Mouse (Mus musculus) kidney, adult 8-10 months (tissue): ENCODE results near the gene Birc3.
A peak's percentile ranks its signal among the peaks of the same experiment; 100 is the strongest.
"Not testable (repeated sequence)": the region's sequence is repeated elsewhere in the genome, so short reads cannot be mapped to it uniquely, and the experiment has no call there.

ENCODE experiments used
- DNase-seq, 2 experiments: peaks; one replicate each; pipeline ENCODE4 v3.0.0; 2022

The Birc3 gene

DNA sequence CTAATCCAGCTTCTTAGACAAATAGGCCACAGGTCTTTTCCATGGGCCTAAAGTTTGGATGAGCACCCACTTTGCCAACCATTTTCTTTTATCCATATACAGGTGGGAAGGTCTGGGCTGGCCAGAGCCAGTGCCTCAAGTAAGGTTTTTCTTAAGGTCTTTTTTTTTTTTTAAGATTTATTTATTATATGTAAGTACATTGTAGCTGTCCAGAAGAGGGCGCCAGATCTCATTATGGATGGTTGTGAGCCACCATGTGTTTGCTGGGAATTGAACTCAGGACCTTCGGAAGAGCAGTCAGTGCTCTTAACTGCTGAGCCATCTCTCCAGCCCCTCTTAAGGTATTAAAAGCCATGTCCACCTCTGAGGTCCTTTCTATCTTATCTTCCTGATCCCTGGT is 6.0 kb downstream of the Birc3 start:
- not testable (repeated sequence) for DNase-seq

GRCm38 (mm10) chr9:7860976-7861375 is 12.0 kb downstream of the Birc3 start:
- no peak for DNase-seq

DNA sequence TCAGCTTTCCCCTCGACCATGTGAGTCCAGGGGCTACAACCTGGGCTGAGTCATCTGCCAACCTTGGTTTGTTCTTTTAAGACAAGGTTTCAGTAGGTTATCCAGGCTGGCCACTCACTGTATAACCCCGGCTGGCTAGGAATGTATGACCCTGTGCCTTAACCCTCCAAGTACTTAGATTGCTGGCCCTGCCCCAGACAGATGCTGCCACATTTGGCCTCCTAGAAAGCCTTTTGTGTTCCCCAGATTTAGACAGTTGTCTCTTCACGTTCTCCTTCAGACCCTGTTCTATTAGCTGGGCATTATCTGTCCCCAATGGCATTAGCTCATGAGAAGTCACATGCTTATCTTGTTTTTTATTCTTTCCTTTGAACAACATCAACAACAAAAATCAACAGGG is 17.1 kb downstream of the Birc3 start:
- no peak for DNase-seq

DNA sequence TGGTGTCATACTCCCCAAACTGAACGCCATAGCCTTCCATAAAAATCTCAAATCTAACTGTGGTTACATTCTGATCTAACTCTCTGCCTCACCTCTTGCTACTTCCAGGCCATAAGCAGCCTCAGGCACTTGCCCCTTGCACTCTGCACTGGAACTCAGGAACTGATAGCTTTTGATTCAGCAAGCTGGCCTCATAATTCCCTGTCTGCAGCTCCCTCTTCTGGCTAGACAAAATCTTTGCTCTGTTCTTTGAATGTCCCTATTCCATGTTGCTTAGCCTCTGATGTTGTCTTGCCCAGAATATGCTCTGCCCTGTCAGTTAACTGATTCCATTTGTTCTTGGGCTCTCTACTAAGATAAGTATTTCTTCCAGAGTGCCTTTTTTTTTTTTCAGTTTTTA is 17.6 kb downstream of the Birc3 start:
- peak; percentile 65 to 66 for DNase-seq

DNA sequence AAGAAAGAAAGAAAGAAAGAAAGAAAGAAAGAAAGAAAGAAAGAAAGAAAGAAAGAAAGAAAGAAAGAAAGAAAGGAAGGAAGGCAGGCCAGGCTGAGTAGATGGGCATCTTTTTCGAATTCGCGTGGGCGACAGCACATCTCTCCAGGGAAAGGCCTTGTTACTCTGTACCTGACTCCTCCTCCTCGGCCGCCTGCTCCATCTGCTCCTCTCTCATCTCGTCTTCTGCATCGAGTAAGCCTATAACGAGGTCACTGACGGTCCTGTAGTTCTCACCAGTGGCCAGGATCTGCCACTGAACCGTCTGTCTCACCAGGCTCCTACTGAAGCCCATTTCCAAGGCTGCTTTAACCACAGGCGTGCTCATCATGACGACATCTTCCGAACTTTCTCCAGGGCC is 18.8 kb downstream of the Birc3 start:
- not testable (repeated sequence) for DNase-seq

GRCm38 (mm10) chr9:7852346-7853230 is 20.4 kb downstream of the Birc3 start:
- DNase-seq = peak in 1 of 2 experiments; percentile 33

DNA sequence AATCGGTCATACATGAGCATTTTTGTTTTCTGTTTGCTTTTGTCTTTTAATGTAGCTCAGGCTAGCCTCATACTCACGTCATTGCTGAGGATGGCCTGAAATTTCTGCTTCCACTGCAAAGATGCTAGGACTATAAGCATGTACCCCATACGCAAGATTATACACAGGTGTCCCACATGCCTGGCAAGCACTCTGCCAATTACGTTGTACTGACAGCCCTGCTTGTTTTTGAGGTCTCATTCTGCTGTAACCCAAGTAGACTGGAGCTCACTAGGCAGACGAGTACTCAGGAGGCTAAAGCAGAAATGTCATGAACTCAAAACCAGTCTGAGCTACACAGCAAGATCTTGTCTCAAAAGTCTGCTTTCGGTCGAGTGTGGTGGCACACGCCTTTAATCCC is 21.1 kb downstream of the Birc3 start:
- DNase-seq = no peak

- no peak for DNase-seq
Observed at GRCm38 (mm10) chr9:7848191-7848590, 24.8 kb downstream of the Birc3 start.

DNA sequence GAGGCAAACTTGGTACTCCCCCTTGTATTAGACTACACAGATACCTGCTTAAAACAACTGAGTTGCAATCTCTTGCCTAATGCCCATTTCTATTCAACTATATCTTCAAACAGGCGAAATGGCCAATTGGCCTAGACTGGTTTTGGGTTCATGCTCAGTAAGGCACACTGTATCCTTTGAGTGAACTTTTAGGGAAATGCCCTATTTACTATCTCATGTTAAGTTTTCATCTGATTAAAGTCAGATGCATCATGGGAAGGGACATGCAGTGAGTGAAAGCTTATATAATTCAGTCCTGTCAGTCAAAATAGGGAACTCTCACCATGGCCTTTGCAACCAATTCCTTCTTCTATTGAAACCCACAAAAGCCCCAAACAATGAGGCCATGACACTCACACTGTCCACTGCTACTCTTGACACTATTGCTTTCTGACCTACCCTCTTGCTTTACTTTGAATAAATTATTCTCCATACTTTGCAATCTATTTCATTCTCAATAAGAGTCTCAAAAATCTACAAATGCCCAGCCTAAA is 26.3 kb downstream of the Birc3 start:
- DNase-seq = no peak

GRCm38 (mm10) chr9:7845216-7845895 is 27.6 kb downstream of the Birc3 start:
- peak in 1 of 2 experiments; percentile 54 for DNase-seq

DNA sequence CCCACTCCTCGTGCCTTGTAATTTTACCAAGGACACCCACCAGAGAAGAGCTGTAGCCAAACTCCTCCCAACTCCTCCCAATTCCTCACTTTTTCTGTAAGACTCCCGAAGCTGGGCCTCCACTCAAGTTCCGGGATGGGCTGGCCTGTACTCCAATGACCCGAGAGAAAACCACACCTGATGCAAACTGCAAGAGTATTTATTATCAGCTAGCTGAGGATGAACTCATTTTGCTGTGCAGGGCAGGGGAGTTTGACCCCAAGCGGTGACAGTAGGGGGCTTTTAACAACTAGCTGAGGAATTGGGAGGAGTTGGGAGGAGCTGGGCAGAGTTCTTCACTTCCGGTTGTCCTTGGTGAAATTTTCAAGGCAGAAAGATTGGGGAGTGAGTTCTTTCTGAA is 31.8 kb downstream of the Birc3 start:
- DNase-seq = no peak

DNA sequence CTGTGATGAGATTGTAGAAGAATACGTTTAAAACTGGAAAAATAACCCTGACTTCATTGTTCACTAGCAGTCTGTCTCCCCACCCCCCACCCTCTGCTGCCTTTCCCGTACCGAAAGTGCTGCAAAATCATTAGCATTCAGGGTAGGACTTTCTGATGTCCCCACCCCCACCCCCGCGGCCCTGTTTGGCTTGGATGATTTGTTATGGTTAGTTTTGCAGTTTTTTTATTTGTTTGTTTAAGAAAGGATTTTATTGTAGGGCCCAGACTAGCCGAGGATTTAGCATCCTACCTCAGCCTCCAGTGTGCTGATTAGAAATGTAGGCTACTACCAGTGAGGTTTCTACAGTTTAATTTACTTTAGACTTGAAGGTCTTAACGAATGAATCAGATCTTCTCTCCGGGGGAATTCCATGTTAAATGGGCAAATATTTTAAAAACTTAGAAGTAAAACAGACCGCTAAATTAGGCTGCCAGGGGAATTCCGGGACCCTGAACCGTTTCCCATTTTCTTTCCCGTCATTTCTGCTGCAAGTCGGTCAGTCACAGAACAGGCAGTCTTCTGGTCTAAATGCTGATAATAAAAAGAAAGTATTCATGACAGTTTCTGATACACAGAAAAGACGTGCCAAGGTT is 35.1 kb downstream of the Birc3 start:
- DNase-seq = no peak

DNA sequence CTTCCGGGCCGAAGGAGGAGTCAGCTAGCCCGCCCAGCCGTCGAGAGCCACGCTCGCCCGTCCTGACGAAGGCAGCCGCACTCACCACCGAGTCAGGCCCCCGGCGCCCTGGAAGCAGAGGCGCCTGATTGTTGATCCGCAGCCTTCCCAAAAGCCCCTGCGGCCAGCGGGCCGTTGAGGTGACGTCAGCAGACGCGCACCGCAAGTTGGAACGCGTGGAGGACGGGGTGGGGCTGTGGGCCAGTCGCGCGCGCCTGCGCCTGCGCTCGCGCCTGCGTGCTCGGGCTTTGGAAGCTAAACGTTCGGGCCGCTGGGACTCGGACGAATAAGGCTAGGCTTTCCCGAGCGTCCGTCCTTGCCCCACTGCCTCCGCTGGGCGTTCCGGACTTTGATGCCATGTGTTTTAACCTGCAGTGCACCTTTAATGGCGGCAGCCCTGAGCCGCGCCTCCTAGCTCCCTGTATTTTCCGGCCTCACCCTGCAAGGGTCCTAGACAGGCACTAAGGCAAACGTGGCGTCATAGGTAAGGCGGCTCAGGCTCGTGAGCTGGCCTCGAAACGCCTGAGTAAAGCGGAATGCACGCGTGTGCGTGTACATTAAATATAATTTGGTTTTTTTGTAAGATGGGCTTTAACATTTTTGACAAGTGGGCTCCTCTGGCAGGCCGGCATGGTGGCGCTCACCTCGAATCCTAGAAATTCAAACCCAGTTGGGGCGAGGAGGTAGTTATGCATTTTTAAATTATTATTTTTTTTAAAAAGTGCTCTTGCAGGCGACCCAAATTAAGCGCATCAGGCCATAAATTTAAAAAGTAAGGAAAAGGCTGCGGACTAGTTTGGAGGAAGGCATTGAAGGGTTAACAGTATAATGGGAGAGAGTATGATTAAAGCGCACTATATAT is 35.8 kb downstream of the Birc3 start, which contains the start of gene Birc2:
Birc2 (minus strand) TSS at position 160 of the 901 bp plus-strand sequence.
- DNase-seq = peak; percentile 96 to 97

DNA sequence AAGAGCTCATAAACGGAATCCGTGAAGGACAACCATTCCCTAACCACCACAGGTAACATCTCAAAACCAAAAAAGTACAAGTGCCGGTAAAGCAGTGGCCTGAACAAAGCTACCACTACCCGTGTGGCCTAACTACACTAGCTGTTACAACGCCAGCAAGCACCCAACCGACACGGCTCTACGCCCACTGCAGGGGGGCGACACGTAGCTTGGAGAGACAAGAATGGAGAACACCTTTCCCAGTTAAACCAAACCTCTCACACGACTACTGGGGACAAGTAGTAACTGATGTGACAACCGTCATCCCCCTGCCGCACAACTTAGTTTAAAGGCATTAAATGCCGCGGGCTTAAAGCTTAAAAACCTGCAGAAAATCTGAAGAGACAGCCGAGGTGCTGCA is 36.7 kb downstream of the Birc3 start:
- peak; percentile 39 to 50 for DNase-seq

GRCm38 (mm10) chr9:7835302-7835701 is 37.7 kb downstream of the Birc3 start:
- no peak for DNase-seq

- no peak for DNase-seq
Observed at GRCm38 (mm10) chr9:7833421-7833820, 39.6 kb downstream of the Birc3 start.

GRCm38 (mm10) chr9:7829531-7830528 is 43.2 kb downstream of the Birc3 start:
- DNase-seq = no peak

DNA sequence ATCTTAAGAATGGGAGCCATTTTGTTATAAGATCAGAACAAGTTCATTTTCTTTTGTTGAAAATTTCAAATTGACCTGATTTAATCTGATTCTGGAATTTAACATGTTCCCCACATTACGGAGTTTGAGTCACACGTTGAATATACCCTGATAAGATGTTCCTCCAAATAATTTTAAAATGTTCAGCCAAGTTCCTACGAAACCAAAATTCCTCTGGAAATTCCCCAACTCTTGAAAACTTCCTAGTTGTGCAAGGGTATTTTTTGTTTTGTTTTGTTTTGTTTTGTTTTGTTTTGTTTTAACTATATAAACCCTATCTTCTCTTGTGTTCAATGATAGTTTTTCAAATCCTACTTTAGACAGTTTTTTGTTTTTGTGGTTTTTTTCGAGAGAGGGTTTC is 44.3 kb downstream of the Birc3 start:
- no peak for DNase-seq

GRCm38 (mm10) chr9:7824916-7825315 is 48.1 kb downstream of the Birc3 start:
- no peak for DNase-seq

DNA sequence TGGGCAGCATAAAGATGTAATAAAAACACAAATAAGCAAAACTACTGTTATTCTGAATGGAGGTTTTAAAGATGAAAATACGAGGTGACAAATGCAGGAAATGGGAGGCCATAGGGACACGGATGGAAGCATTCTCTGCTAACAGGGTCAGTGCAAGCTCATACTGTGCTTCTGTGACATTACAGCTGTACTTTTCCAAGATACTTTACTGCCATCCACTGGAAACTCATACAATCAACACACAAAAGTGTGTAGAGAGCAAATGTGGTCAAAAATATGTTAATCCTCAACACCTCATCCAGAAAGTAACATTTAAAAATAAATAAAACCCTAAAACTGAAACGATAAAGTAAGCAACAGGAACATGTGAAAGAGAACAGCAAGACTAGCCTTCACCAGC is 50.2 kb downstream of the Birc3 start:
- no peak for DNase-seq

DNA sequence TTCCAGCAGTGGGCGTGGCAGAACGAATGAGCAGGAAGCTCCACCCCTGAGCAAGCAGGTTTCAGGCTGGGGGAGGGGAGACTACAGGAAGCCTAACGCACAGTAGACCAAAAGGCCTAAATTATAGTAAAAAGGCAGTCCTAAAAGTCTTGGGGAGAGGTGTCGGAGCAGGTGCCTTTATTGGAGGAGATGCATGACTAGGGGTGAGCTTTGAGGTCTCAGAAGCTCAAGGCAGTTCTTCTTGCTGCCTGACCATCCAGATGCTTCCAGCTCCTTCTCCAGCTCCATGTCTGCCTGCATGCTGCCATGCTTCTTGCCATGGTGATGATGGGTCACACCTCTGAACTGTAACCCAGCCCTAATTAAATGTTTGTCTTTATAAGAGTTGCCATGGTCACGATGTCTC is 67.9 kb downstream of the Birc3 start:
- DNase-seq = no peak
